Mouse (Mus musculus) megakaryocyte-erythroid progenitor cell, adult 5-6 weeks (primary cell): ENCODE results near the gene Scamp2. TPM values are rescaled to one million over a fixed set of nuclear protein-coding genes. Genes with fewer than 3 reads are reported as not detected.
A peak's percentile ranks its signal among the peaks of the same experiment; 100 is the strongest.

Experiments used
- ATAC-seq: replicated peaks from 2 replicates; pipeline ENCODE4 v1.8.0; 2016; ENCODE audit warnings: mild to moderate bottlenecking, inconsistent platforms; ENCODE audit not compliant: severe bottlenecking, poor library complexity, low FRiP score, low TSS enrichment
- total RNA-seq, 2 experiments: library from RNA; stranded (forward) in 1 of 2; stranded (reverse) in 1 of 2; fragments of 200-1000, 215-1000 nt in 1 of 2; fragments of >200 nt in 1 of 2; fragmentation: Nextera tagmentation in 1 of 2; gene quantifications; 2 replicates each; pipeline ENCODE4 v1.2.3; 2014 to 2017

Scamp2 gene
- total RNA-seq, 2 experiments from 2014 or later: 10.1 to 21.5 TPM

- ATAC-seq: peak; percentile 90
These were observed 28.7 kb downstream of the Scamp2 start, which contains the start of gene Ulk3 for GRCm38 (mm10) chr9:57589224-57590126. Ulk3 (plus strand) TSS chr9:57589452.

GRCm38 (mm10) chr9:57590726-57591125 lies 30.0 kb downstream of the Scamp2 start:
- ATAC-seq: no peak

GRCm38 (mm10) chr9:57593454-57594173 lies 32.9 kb downstream of the Scamp2 start:
- no peak for ATAC-seq

GRCm38 (mm10) chr9:57594174-57594509 lies 33.4 kb downstream of the Scamp2 start:
- no peak for ATAC-seq

GRCm38 (mm10) chr9:57597265-57597664 lies 36.5 kb downstream of the Scamp2 start:
- ATAC-seq: no peak

GRCm38 (mm10) chr9:57597929-57598382 lies 37.2 kb downstream of the Scamp2 start:
- no peak for ATAC-seq

- no peak for ATAC-seq
These were observed 38.3 kb downstream of the Scamp2 start for GRCm38 (mm10) chr9:57598851-57599563.

GRCm38 (mm10) chr9:57600620-57601352 lies 40.0 kb downstream of the Scamp2 start:
- ATAC-seq: 0 out of 2 replicates have a peak, but pooled peaks have one; percentile 39

GRCm38 (mm10) chr9:57601353-57601706 lies 40.6 kb downstream of the Scamp2 start:
- no peak for ATAC-seq

GRCm38 (mm10) chr9:57602098-57602497 lies 41.4 kb downstream of the Scamp2 start:
- ATAC-seq: no peak

GRCm38 (mm10) chr9:57604875-57605274 lies 44.1 kb downstream of the Scamp2 start:
- no peak for ATAC-seq

GRCm38 (mm10) chr9:57605503-57605902 lies 44.8 kb downstream of the Scamp2 start:
- ATAC-seq: no peak

GRCm38 (mm10) chr9:57606139-57606851 lies 45.6 kb downstream of the Scamp2 start, which contains the start of gene Cplx3:
Cplx3 (minus strand) TSS chr9:57606281.
- ATAC-seq: peak; percentile 53

GRCm38 (mm10) chr9:57609803-57610202 lies 49.1 kb downstream of the Scamp2 start:
- ATAC-seq: no peak

- no peak for ATAC-seq
These were observed 49.6 kb downstream of the Scamp2 start for GRCm38 (mm10) chr9:57610359-57610826.

- ATAC-seq: no peak
These were observed 51.8 kb downstream of the Scamp2 start for GRCm38 (mm10) chr9:57612587-57612986.

- ATAC-seq: no peak
These were observed 53.2 kb downstream of the Scamp2 start for GRCm38 (mm10) chr9:57613975-57614374.

- no peak for ATAC-seq
These were observed 54.0 kb downstream of the Scamp2 start for GRCm38 (mm10) chr9:57614786-57615185.
